Mouse (Mus musculus): ENCODE data around the gene Ttc1. TPM values are rescaled to one million over a fixed set of nuclear protein-coding genes. Genes with fewer than 3 reads are reported as not detected.

Ttc1 gene
- 62.4 TPM for polyA plus RNA-seq (2017; shearing (Covaris generic))

GRCm38 (mm10) chr11:43747233-43748226 lies at the start of gene Ttc1:
Gene Ttc1, minus strand, starts transcription at chr11:43748008.

GRCm38 (mm10) chr11:43681472-43682414 lies 66.1 kb downstream of the Ttc1 start, which contains the start of gene Pwwp2a:
Gene Pwwp2a, plus strand, starts transcription at chr11:43681998.

Other genes starting within 250 kb of the Ttc1 start
- not detected for gene Ccnjl, start 219.2 kb downstream of the Ttc1 start, polyA plus RNA-seq (2017; shearing (Covaris generic))
- not detected for gene 4933415A04Rik, start 161.0 kb downstream of the Ttc1 start, polyA plus RNA-seq (2017; shearing (Covaris generic))
- gene Fabp6, start 146.5 kb downstream of the Ttc1 start, polyA plus RNA-seq (2017; shearing (Covaris generic)) = not detected
- gene Pwwp2a, start 66.0 kb downstream of the Ttc1 start, polyA plus RNA-seq (2017; shearing (Covaris generic)) = 61.5 TPM
- gene Adra1b, start 153.2 kb upstream of the Ttc1 start, polyA plus RNA-seq (2017; shearing (Covaris generic)) = not detected

Measured in effector memory CD4-positive, alpha-beta T cell, adult 5 months (primary cell).